Mouse (Mus musculus) mesoderm, embryonic 11.5 days (tissue): ENCODE data around the gene Tut1.
"Not testable (repeated sequence)": the region's sequence is repeated elsewhere in the genome, so short reads cannot be mapped to it uniquely, and the experiment has no call there.

ENCODE experiments used
- DNase-seq: peaks from one replicate; pipeline ENCODE4 v3.0.0-alpha.2; 2012; ENCODE audit warnings: low read depth, low spot score

The Tut1 gene

DNA sequence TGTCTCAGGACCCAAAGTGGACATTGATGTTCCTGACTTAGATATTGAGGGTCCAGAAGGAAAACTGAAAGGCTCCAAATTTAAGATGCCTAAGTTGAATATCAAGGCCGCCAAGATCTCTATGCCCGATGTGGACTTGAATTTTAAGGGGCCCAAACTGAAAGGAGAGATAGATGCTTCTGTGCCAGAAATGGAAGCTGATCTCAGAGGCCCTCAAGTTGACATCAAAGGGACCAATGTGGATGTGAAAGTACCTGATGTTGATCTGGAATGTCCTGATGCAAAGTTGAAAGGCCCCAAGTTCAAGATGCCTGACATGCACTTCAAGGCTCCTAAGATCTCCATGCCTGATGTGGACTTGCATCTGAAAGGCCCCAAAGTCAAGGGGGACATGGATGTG, 53.3 kb downstream of the Tut1 start:
- DNase-seq = not testable (repeated sequence)
